Mouse (Mus musculus): ENCODE data around the gene Pde4c. TPM values are rescaled to one million over a fixed set of nuclear protein-coding genes. Genes with fewer than 3 reads are reported as not detected.
A peak's percentile ranks its signal among the peaks of the same experiment; 100 is the strongest.

Pde4c gene
- polyA plus RNA-seq, 1 experiment: not detected

- Histone ChIP-seq H3K4me1 (ENCODE audit: control insufficient read depth) (peaks cover 95% of the 10 kb centered on the region), H3K4me3 (replicated peaks) (peak overlapping the region; percentile 52), H3K36me3 (ENCODE audit: control insufficient read depth) (peaks cover 36% of the 10 kb centered on the region), H3K27me3 (ENCODE audit: control insufficient read depth) (no peaks in the 10 kb centered on the region), H3K9me3 (ENCODE audit: control insufficient read depth, low read length) (no peaks in the 10 kb centered on the region)
- TF ChIP-seq TAL1 (IDR thresholded peaks at IDR 0.05; ENCODE audit: low read length) (no peak), GATA1 (IDR thresholded peaks at IDR 0.05; ENCODE audit: low read length) (no peak)
These were observed 41.2 kb downstream of the Pde4c start for GRCm38 (mm10) chr8:70764676-70765075.

GRCm38 (mm10) chr8:70765329-70765728, 41.8 kb downstream of the Pde4c start:
- TF ChIP-seq GATA1 (IDR thresholded peaks at IDR 0.05; ENCODE audit: low read length) (no peak), TAL1 (IDR thresholded peaks at IDR 0.05; ENCODE audit: low read length) (no peak)
- Histone ChIP-seq H3K4me3 (replicated peaks) (peak overlapping the region; percentile 69), H3K27me3 (ENCODE audit: control insufficient read depth) (no peaks in the 10 kb centered on the region), H3K36me3 (ENCODE audit: control insufficient read depth) (peaks cover 42% of the 10 kb centered on the region), H3K4me1 (ENCODE audit: control insufficient read depth) (peaks cover 93% of the 10 kb centered on the region), H3K9me3 (ENCODE audit: control insufficient read depth, low read length) (no peaks in the 10 kb centered on the region)

GRCm38 (mm10) chr8:70765838-70766570, 42.5 kb downstream of the Pde4c start:
- Histone ChIP-seq H3K9me3 (ENCODE audit: control insufficient read depth, low read length) (no peaks in the 10 kb centered on the region), H3K36me3 (ENCODE audit: control insufficient read depth) (peaks cover 48% of the 10 kb centered on the region), H3K4me1 (ENCODE audit: control insufficient read depth) (peaks cover 92% of the 10 kb centered on the region), H3K4me3 (replicated peaks) (peak overlapping the region; percentile 69), H3K27me3 (ENCODE audit: control insufficient read depth) (no peaks in the 10 kb centered on the region)
- no peak for TF ChIP-seq TAL1 (IDR thresholded peaks at IDR 0.05; ENCODE audit: low read length)
- no peak for TF ChIP-seq GATA1 (IDR thresholded peaks at IDR 0.05; ENCODE audit: low read length)

- TF ChIP-seq GATA1 (IDR thresholded peaks at IDR 0.05; ENCODE audit: low read length) (no peak), TAL1 (IDR thresholded peaks at IDR 0.05; ENCODE audit: low read length) (no peak)
- peaks cover 57% of the 10 kb centered on the region for H3K36me3 ChIP-seq (ENCODE audit: control insufficient read depth)
- H3K4me1 ChIP-seq (ENCODE audit: control insufficient read depth): peaks cover 85% of the 10 kb centered on the region
- peak overlapping the region; percentile 69 for H3K4me3 ChIP-seq (replicated peaks)
- H3K9me3 ChIP-seq (ENCODE audit: control insufficient read depth, low read length): no peaks in the 10 kb centered on the region
- H3K27me3 ChIP-seq (ENCODE audit: control insufficient read depth): no peaks in the 10 kb centered on the region
These were observed 43.3 kb downstream of the Pde4c start for GRCm38 (mm10) chr8:70766571-70767440.

GRCm38 (mm10) chr8:70767503-70767902, 44.0 kb downstream of the Pde4c start:
- Histone ChIP-seq H3K27me3 (ENCODE audit: control insufficient read depth) (no peaks in the 10 kb centered on the region), H3K4me3 (replicated peaks) (no peak overlapping the region), H3K36me3 (ENCODE audit: control insufficient read depth) (peaks cover 60% of the 10 kb centered on the region), H3K9me3 (ENCODE audit: control insufficient read depth, low read length) (no peaks in the 10 kb centered on the region), H3K4me1 (ENCODE audit: control insufficient read depth) (peaks cover 81% of the 10 kb centered on the region)
- TF ChIP-seq GATA1 (IDR thresholded peaks at IDR 0.05; ENCODE audit: low read length): no peak
- TF ChIP-seq TAL1 (IDR thresholded peaks at IDR 0.05; ENCODE audit: low read length): no peak

- Histone ChIP-seq H3K4me1 (ENCODE audit: control insufficient read depth) (peaks cover 75% of the 10 kb centered on the region), H3K36me3 (ENCODE audit: control insufficient read depth) (peaks cover 58% of the 10 kb centered on the region), H3K9me3 (ENCODE audit: control insufficient read depth, low read length) (no peaks in the 10 kb centered on the region), H3K4me3 (replicated peaks) (no peak overlapping the region), H3K27me3 (ENCODE audit: control insufficient read depth) (no peaks in the 10 kb centered on the region)
- no peak for TF ChIP-seq TAL1 (IDR thresholded peaks at IDR 0.05; ENCODE audit: low read length)
- no peak for TF ChIP-seq GATA1 (IDR thresholded peaks at IDR 0.05; ENCODE audit: low read length)
These were observed 44.8 kb downstream of the Pde4c start for GRCm38 (mm10) chr8:70768231-70768776.

GRCm38 (mm10) chr8:70768956-70769355, 45.4 kb downstream of the Pde4c start:
- Histone ChIP-seq H3K36me3 (ENCODE audit: control insufficient read depth) (peaks cover 54% of the 10 kb centered on the region), H3K4me3 (replicated peaks) (no peak overlapping the region), H3K9me3 (ENCODE audit: control insufficient read depth, low read length) (no peaks in the 10 kb centered on the region), H3K27me3 (ENCODE audit: control insufficient read depth) (no peaks in the 10 kb centered on the region), H3K4me1 (ENCODE audit: control insufficient read depth) (peaks cover 72% of the 10 kb centered on the region)
- TF ChIP-seq TAL1 (IDR thresholded peaks at IDR 0.05; ENCODE audit: low read length): no peak
- TF ChIP-seq GATA1 (IDR thresholded peaks at IDR 0.05; ENCODE audit: low read length): no peak

- Histone ChIP-seq H3K4me3 (replicated peaks) (no peak overlapping the region), H3K4me1 (ENCODE audit: control insufficient read depth) (peaks cover 71% of the 10 kb centered on the region), H3K36me3 (ENCODE audit: control insufficient read depth) (peaks cover 58% of the 10 kb centered on the region), H3K27me3 (ENCODE audit: control insufficient read depth) (no peaks in the 10 kb centered on the region), H3K9me3 (ENCODE audit: control insufficient read depth, low read length) (no peaks in the 10 kb centered on the region)
- TF ChIP-seq TAL1 (IDR thresholded peaks at IDR 0.05; ENCODE audit: low read length) (no peak), GATA1 (IDR thresholded peaks at IDR 0.05; ENCODE audit: low read length) (no peak)
These were observed 45.8 kb downstream of the Pde4c start for GRCm38 (mm10) chr8:70769359-70769758.

GRCm38 (mm10) chr8:70769858-70770257, 46.3 kb downstream of the Pde4c start:
- peaks cover 70% of the 10 kb centered on the region for H3K4me1 ChIP-seq (ENCODE audit: control insufficient read depth)
- H3K4me3 ChIP-seq (replicated peaks): no peak overlapping the region
- TF ChIP-seq GATA1 (IDR thresholded peaks at IDR 0.05; ENCODE audit: low read length) (no peak), TAL1 (IDR thresholded peaks at IDR 0.05; ENCODE audit: low read length) (no peak)
- H3K9me3 ChIP-seq (ENCODE audit: control insufficient read depth, low read length): no peaks in the 10 kb centered on the region
- no peaks in the 10 kb centered on the region for H3K27me3 ChIP-seq (ENCODE audit: control insufficient read depth)
- H3K36me3 ChIP-seq (ENCODE audit: control insufficient read depth): peaks cover 58% of the 10 kb centered on the region

Measured in erythroblast, embryonic 14.5 days (primary cell).